Mouse (Mus musculus): ENCODE measurements around the gene Hsf4. TPM values are rescaled to one million over a fixed set of nuclear protein-coding genes. Genes with fewer than 3 reads are reported as not detected.
"Not testable (repeated sequence)": the region's sequence is repeated elsewhere in the genome, so short reads cannot be mapped to it uniquely, and the experiment has no call there.

The Hsf4 gene
- polyA plus RNA-seq, 1 experiment from 2014 or later, result not detected

- Histone ChIP-seq H3K4me1 (ENCODE audit: insufficient read depth) (peaks cover 14% of the 10 kb centered on the region), H3K4me2 (ENCODE audit: low read depth, low read length) (no peak overlapping the region), H3K9ac (replicated peaks) (no peak overlapping the region), H3K27ac (ENCODE audit: low read depth) (peak overlapping the region; percentile 11; the same call in 1 of the 2 replicates), H3K36me3 (replicated peaks; ENCODE audit: insufficient read depth, low read length) (peaks cover 30% of the 10 kb centered on the region), H3K9me3 (ENCODE audit: low read length) (no peaks in the 10 kb centered on the region), H3K4me3 (ENCODE audit: low read depth, low read length) (no peak overlapping the region), H3K27me3 (ENCODE audit: insufficient read depth, low read length) (no peaks in the 10 kb centered on the region)
- TF ChIP-seq CTCF (IDR thresholded peaks at IDR 0.05; ENCODE audit: low read depth) (no peak), EP300 (IDR thresholded peaks at IDR 0.05; ENCODE audit: low read depth) (no peak)
- ATAC-seq, result no peak
- DNase-seq, result no peak
- WGBS (ENCODE audit: insufficient replicate concordance), result 69% methylated on average over 12 of the region's 12 CpGs
These were observed 37.9 kb upstream of the Hsf4 start for GRCm38 (mm10) chr8:105231503-105232320.

- peaks cover 32% of the 10 kb centered on the region for H3K36me3 ChIP-seq (replicated peaks; ENCODE audit: insufficient read depth, low read length)
- WGBS (ENCODE audit: insufficient replicate concordance), result 89% methylated on average over 4 of the region's 4 CpGs
- peaks cover 14% of the 10 kb centered on the region for H3K4me1 ChIP-seq (ENCODE audit: insufficient read depth)
- H3K9me3 ChIP-seq (ENCODE audit: low read length); H3K27me3 ChIP-seq (ENCODE audit: insufficient read depth, low read length); DNase-seq; H3K27ac ChIP-seq (ENCODE audit: low read depth); H3K4me2 ChIP-seq (ENCODE audit: low read depth, low read length); H3K9ac ChIP-seq (replicated peaks); ATAC-seq; H3K4me3 ChIP-seq (ENCODE audit: low read depth, low read length): not testable (repeated sequence)
These were observed 37.3 kb upstream of the Hsf4 start for GRCm38 (mm10) chr8:105232321-105232693.

- DNase-seq (no peak), ATAC-seq (no peak)
- TF ChIP-seq CTCF (IDR thresholded peaks at IDR 0.05; ENCODE audit: low read depth) (no peak), EP300 (IDR thresholded peaks at IDR 0.05; ENCODE audit: low read depth) (no peak)
- Histone ChIP-seq H3K27ac (ENCODE audit: low read depth) (no peak overlapping the region), H3K4me1 (ENCODE audit: insufficient read depth) (peaks cover 14% of the 10 kb centered on the region), H3K9me3 (ENCODE audit: low read length) (no peaks in the 10 kb centered on the region), H3K27me3 (ENCODE audit: insufficient read depth, low read length) (no peaks in the 10 kb centered on the region), H3K4me3 (ENCODE audit: low read depth, low read length) (no peak overlapping the region), H3K4me2 (ENCODE audit: low read depth, low read length) (no peak overlapping the region; the same call in 1 of the 2 replicates), H3K36me3 (replicated peaks; ENCODE audit: insufficient read depth, low read length) (peaks cover 38% of the 10 kb centered on the region), H3K9ac (replicated peaks) (no peak overlapping the region)
- WGBS (ENCODE audit: insufficient replicate concordance), result 67% methylated on average over 1 of the region's 1 CpGs
These were observed 36.3 kb upstream of the Hsf4 start for GRCm38 (mm10) chr8:105233126-105233935.

- H3K4me3 ChIP-seq (ENCODE audit: low read depth, low read length), result no peak overlapping the region
- H3K27ac ChIP-seq (ENCODE audit: low read depth), result no peak overlapping the region
- ATAC-seq, result no peak
- no peaks in the 10 kb centered on the region for H3K27me3 ChIP-seq (ENCODE audit: insufficient read depth, low read length)
- H3K9me3 ChIP-seq (ENCODE audit: low read length), result no peaks in the 10 kb centered on the region
- H3K9ac ChIP-seq (replicated peaks), result no peak overlapping the region
- 81% methylated on average over 1 of the region's 1 CpGs for WGBS (ENCODE audit: insufficient replicate concordance)
- H3K4me2 ChIP-seq (ENCODE audit: low read depth, low read length), result no peak overlapping the region
- H3K36me3 ChIP-seq (replicated peaks; ENCODE audit: insufficient read depth, low read length), result peaks cover 56% of the 10 kb centered on the region
- no peak for DNase-seq
- TF ChIP-seq EP300 (IDR thresholded peaks at IDR 0.05; ENCODE audit: low read depth) (no peak), CTCF (IDR thresholded peaks at IDR 0.05; ENCODE audit: low read depth) (no peak)
- peaks cover 11% of the 10 kb centered on the region for H3K4me1 ChIP-seq (ENCODE audit: insufficient read depth)
These were observed 34.4 kb upstream of the Hsf4 start for GRCm38 (mm10) chr8:105235206-105235605.

GRCm38 (mm10) chr8:105237442-105238142, 32.0 kb upstream of the Hsf4 start:
- H3K4me1 ChIP-seq (ENCODE audit: insufficient read depth), result peaks cover 6% of the 10 kb centered on the region
- H3K27ac ChIP-seq (ENCODE audit: low read depth), result no peak overlapping the region
- H3K36me3 ChIP-seq (replicated peaks; ENCODE audit: insufficient read depth, low read length), result peaks cover 66% of the 10 kb centered on the region
- TF ChIP-seq CTCF (IDR thresholded peaks at IDR 0.05; ENCODE audit: low read depth) (no peak), EP300 (IDR thresholded peaks at IDR 0.05; ENCODE audit: low read depth) (no peak)
- ATAC-seq (no peak), DNase-seq (no peak)
- no peak overlapping the region for H3K4me2 ChIP-seq (ENCODE audit: low read depth, low read length)
- H3K4me3 ChIP-seq (ENCODE audit: low read depth, low read length), result no peak overlapping the region
- H3K9me3 ChIP-seq (ENCODE audit: low read length), result no peaks in the 10 kb centered on the region
- H3K27me3 ChIP-seq (ENCODE audit: insufficient read depth, low read length), result no peaks in the 10 kb centered on the region
- WGBS (ENCODE audit: insufficient replicate concordance), result 77% methylated on average over 14 of the region's 14 CpGs
- H3K9ac ChIP-seq (replicated peaks), result no peak overlapping the region

- Histone ChIP-seq H3K9me3 (ENCODE audit: low read length) (no peaks in the 10 kb centered on the region), H3K27ac (ENCODE audit: low read depth) (no peak overlapping the region), H3K4me2 (ENCODE audit: low read depth, low read length) (no peak overlapping the region), H3K4me3 (ENCODE audit: low read depth, low read length) (no peak overlapping the region), H3K4me1 (ENCODE audit: insufficient read depth) (no peaks in the 10 kb centered on the region), H3K27me3 (ENCODE audit: insufficient read depth, low read length) (no peaks in the 10 kb centered on the region), H3K36me3 (replicated peaks; ENCODE audit: insufficient read depth, low read length) (peaks cover 60% of the 10 kb centered on the region), H3K9ac (replicated peaks) (no peak overlapping the region)
- DNase-seq (no peak), ATAC-seq (no peak)
- TF ChIP-seq EP300 (IDR thresholded peaks at IDR 0.05; ENCODE audit: low read depth) (no peak), CTCF (IDR thresholded peaks at IDR 0.05; ENCODE audit: low read depth) (no peak)
- whole genome bisulfite sequencing (ENCODE audit: insufficient replicate concordance), result 94% methylated on average over 7 of the region's 7 CpGs
These were observed 28.6 kb upstream of the Hsf4 start for GRCm38 (mm10) chr8:105241016-105241415.
